Comparison of ENCODE assay signal across 8 mouse cellular contexts in genomic region chr17:25433617-25434606, GRCm38 (mm10). TPM values are rescaled to one million over a fixed set of nuclear protein-coding genes. Genes with fewer than 3 reads are reported as not detected.
DNase-seq lines count a peak whose midpoint lies in the region; ATAC-seq and TF ChIP-seq lines count a peak whose summit lies in the region.

Gene Cacna1h, minus strand, starts transcription at chr17:25433783.

- under 1% methylated on average over 76 of the region's 103 CpGs for WGBS in heart, embryonic 12.5 days
- 1% methylated on average over 85 of the region's 103 CpGs for WGBS in large intestine, adult 2 months
- 4% methylated on average over 39 of the region's 103 CpGs for WGBS in liver, postnatal 0 days (ENCODE audit: insufficient replicate concordance)

- H3K9ac ChIP-seq in heart, embryonic 12.5 days, result peak within 1 kb of the TSS; percentile 89
- H3K9ac ChIP-seq in liver, postnatal 0 days (replicated peaks), result peak within 1 kb of the TSS; percentile 40

- peaks cover 68% of the 10 kb centered on the region for H3K4me1 ChIP-seq in heart, embryonic 12.5 days (replicated peaks)
- peaks cover 12% of the 10 kb centered on the region for H3K4me1 ChIP-seq in liver, postnatal 0 days (ENCODE audit: insufficient read depth)

- no peaks in the 10 kb centered on the region for H3K36me3 ChIP-seq in heart, embryonic 12.5 days
- H3K36me3 ChIP-seq in liver, postnatal 0 days (replicated peaks; ENCODE audit: insufficient read depth, low read length), result no peaks in the 10 kb centered on the region

- no peak for TF ChIP-seq EP300 in liver, postnatal 0 days (IDR thresholded peaks at IDR 0.05; ENCODE audit: low read depth)

- peak; percentile 40; the same call in 1 of the 2 replicates for TF ChIP-seq CTCF in liver, postnatal 0 days (IDR thresholded peaks at IDR 0.05; ENCODE audit: low read depth)

- H3K9me3 ChIP-seq in heart, embryonic 12.5 days (replicated peaks), result no peaks in the 10 kb centered on the region
- H3K9me3 ChIP-seq in liver, postnatal 0 days (ENCODE audit: low read length), result no peaks in the 10 kb centered on the region

- H3K4me3 ChIP-seq in heart, embryonic 12.5 days, result peak within 1 kb of the TSS; percentile 81
- H3K4me3 ChIP-seq in liver, postnatal 0 days (ENCODE audit: low read depth, low read length), result peak within 1 kb of the TSS; percentile 50

- DNase-seq in kidney, adult 18-20 months, result peak; percentile 24
- no peak for DNase-seq in kidney, adult 8-10 months
- peak; percentile 89 for DNase-seq in embryo, embryonic 11 days
- DNase-seq in large intestine, adult 2 months (ENCODE audit: low read depth, low spot score), result no peak
- DNase-seq in liver, postnatal 0 days, result peak; percentile 56
- peak; percentile 91 for DNase-seq in retina, postnatal 1 day
- peak; percentile 73 for DNase-seq in yolk sac, embryonic 10.5 days (ENCODE audit: low spot score)

- H3K27me3 ChIP-seq in heart, embryonic 12.5 days (replicated peaks), result 0 out of 2 replicates have a peak, but pooled peaks cover 6% of the 10 kb centered on the region
- H3K27me3 ChIP-seq in liver, postnatal 0 days (ENCODE audit: insufficient read depth, low read length), result peaks cover 44% of the 10 kb centered on the region

- peak within 1 kb of the TSS; percentile 87 for H3K27ac ChIP-seq in heart, embryonic 12.5 days (ENCODE audit: poor library complexity, severe bottlenecking)
- H3K27ac ChIP-seq in liver, postnatal 0 days (ENCODE audit: low read depth), result no peak within 1 kb of the TSS

- peak within 1 kb of the TSS; percentile 77 for H3K4me2 ChIP-seq in heart, embryonic 12.5 days
- H3K4me2 ChIP-seq in liver, postnatal 0 days (ENCODE audit: low read depth, low read length), result peak within 1 kb of the TSS; percentile 80

- ATAC-seq in heart, embryonic 12.5 days (ENCODE audit: insufficient number of reproducible peaks, low FRiP score), result peak; percentile 86
- ATAC-seq in liver, postnatal 0 days, result peak; percentile 70

RNA-seq across cellular contexts. Expression of gene Cacna1h, which starts in this region (rescaled TPM):
- 13.5 and 16.3 TPM in 2 replicates for polyA plus RNA-seq in heart, embryonic 12.5 days (2016; fragmentation: Nextera tagmentation; extraction: Ambion mirVana)
- 10.4 and 25.1 TPM in 2 replicates for polyA plus RNA-seq in large intestine, adult 2 months (2012; rRNA removed)
- polyA plus RNA-seq in liver, postnatal 0 days (2015; fragmentation: Nextera tagmentation; extraction: Ambion mirVana), result 0.15 and 0.17 TPM in 2 replicates

Comparison
In these comparisons a context has a peak if more than half of its experiments do, and no peak if none do; other contexts are left out.
1. DNase-seq: peak in kidney, adult 18-20 months (single experiment), embryo, embryonic 11 days (single experiment), retina, postnatal 1 day (single experiment) and yolk sac, embryonic 10.5 days (single experiment); none in kidney, adult 8-10 months (0 of 2) and large intestine, adult 2 months (single experiment).
2. Peak in DNase-seq, ATAC-seq, H3K4me3 ChIP-seq, H3K9ac ChIP-seq and H3K4me2 ChIP-seq in liver, postnatal 0 days; RNA of the gene not detected or under 1 TPM.